Mouse (Mus musculus): ENCODE measurements around the gene Ltb. TPM values are rescaled to one million over a fixed set of nuclear protein-coding genes. Genes with fewer than 3 reads are reported as not detected.

Ltb gene
- polyA plus RNA-seq, 1 experiment from 2014 or later = 1.2 TPM

DNA sequence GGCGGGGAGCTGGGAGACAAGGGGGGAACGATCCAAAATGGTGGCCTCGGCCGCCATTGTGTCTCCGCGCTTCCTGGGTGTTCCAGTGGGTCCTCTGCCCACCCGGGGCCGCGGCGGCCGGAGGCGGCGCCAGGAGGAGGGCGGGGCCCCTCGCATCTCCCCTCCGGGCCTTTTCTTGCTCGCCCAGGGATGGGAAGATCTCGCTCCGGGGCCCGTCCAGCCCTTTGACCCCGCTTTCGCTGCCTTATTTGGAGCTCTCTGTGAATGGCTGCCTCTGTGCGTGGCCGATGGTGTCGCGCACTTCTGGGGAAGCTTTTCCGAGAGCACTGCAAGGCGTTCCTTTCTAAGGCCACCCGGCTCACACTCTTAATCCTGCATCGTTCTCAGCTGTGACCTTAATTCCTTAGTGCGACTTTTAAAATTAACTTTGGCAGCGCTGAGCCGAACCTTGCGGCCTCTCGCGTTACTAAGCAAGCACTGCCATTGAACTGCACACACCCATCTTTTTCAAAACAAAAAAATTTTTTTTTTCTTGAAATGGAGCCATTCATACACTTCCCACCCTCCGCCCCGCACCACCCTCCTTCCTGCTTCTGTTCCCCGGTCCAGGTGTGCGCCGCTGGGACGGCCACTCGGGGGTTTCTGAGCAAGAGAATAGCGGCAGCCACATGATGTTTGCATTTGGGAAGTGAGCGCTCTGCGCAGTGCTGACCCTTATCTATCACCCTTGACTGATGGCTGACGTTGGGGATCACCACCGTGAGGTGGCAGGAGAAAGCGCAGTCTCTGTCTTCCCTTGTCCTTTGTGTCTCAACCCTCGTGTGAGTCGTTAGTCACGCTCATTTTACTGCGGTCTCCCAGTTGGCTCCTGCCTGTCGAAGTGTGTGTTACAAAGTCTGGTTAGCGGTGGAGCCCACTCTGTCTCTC lies 48.0 kb downstream of the Ltb start:
- H3K9me3 ChIP-seq (replicated peaks) = no peaks in the 10 kb centered on the region
- peak overlapping the region; percentile 88 for H3K4me3 ChIP-seq
- peak overlapping the region; percentile 94 for H3K27ac ChIP-seq
- peaks cover 43% of the 10 kb centered on the region for H3K36me3 ChIP-seq
- no peaks in the 10 kb centered on the region for H3K27me3 ChIP-seq (replicated peaks)
- peak overlapping the region; percentile 95 for H3K9ac ChIP-seq
- WGBS (ENCODE audit: insufficient replicate concordance) = under 1% methylated on average over 55 of the region's 55 CpGs
- ATAC-seq = peak; percentile 56
- peaks cover 60% of the 10 kb centered on the region for H3K4me1 ChIP-seq
- H3K4me2 ChIP-seq = peak overlapping the region; percentile 91

DNA sequence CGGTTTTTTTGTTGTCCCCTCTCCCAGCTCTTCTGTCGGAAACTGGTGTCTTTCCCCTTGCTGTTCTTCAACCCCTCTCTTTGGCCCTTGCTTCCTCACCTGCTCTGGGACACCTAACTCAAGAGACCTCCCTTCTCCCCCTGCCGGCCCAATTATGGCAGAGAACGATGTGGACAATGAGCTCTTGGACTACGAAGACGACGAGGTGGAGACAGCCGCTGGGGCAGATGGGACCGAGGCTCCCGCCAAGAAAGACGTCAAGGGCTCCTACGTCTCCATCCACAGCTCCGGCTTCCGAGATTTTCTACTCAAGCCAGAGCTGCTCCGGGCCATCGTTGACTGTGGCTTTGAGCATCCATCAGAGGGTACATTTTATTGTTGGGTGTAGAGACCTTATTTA lies 48.8 kb downstream of the Ltb start:
- Histone ChIP-seq H3K4me1 (peaks cover 60% of the 10 kb centered on the region), H3K4me2 (peak overlapping the region; percentile 91)

DNA sequence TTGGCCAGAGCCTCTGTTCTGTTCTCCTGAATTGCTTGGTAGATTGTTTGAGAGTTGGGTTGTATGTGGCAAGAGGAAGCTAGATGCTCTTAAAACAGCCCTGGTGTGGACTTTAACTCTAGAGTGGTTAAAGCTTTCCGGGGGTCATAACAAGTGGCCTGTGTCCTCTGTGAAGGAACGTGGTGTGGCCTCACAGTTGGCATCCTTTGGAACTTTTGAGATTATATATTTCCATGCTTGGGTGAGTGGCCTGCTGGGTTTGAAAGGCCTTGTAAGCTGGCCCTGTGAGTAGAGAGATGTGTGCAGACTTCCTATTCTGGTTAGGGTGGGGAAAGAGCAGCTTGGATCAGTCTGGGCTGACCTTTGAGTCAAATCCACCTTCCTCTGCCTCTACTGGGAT lies 50.8 kb downstream of the Ltb start:
- Histone ChIP-seq H3K4me2 (peak overlapping the region; percentile 91), H3K9ac (peak overlapping the region; percentile 95; the same call in 1 of the 2 replicates), H3K36me3 (peaks cover 71% of the 10 kb centered on the region), H3K4me3 (peak overlapping the region; percentile 88), H3K4me1 (peaks cover 56% of the 10 kb centered on the region), H3K27ac (no peak overlapping the region), H3K27me3 (replicated peaks) (no peaks in the 10 kb centered on the region), H3K9me3 (replicated peaks) (no peaks in the 10 kb centered on the region)
- ATAC-seq = no peak
- 70% methylated on average over 2 of the region's 2 CpGs for WGBS (ENCODE audit: insufficient replicate concordance)

More for the DNA sequence above, 48.8 kb downstream of the Ltb start:
- H3K9ac ChIP-seq = peak overlapping the region; percentile 95
- WGBS (ENCODE audit: insufficient replicate concordance) = 10% methylated on average over 16 of the region's 16 CpGs
- H3K9me3 ChIP-seq (replicated peaks) = no peaks in the 10 kb centered on the region
- H3K4me3 ChIP-seq = peak overlapping the region; percentile 88
- H3K27me3 ChIP-seq (replicated peaks) = no peaks in the 10 kb centered on the region
- H3K36me3 ChIP-seq = peaks cover 51% of the 10 kb centered on the region
- H3K27ac ChIP-seq = peak overlapping the region; percentile 94
- no peak for ATAC-seq

Small RNA genes within 50 kb of the gene (microRNA-seq; reads per million reads assigned to microRNA genes)
- not detected for gene Mir6973a
- gene Mir6974 = not detected
- gene Mir6975 = 2.1 reads per million

Other genes with a start within 250 kb of the Ltb start
- 0.11 and 0.21 TPM in 2 replicates for gene Hspa1b, start 235.2 kb upstream of the Ltb start, polyA plus RNA-seq (2016; fragmentation: Nextera tagmentation; extraction: Ambion mirVana)
- gene Gm20481, start 224.5 kb upstream of the Ltb start, polyA plus RNA-seq (2016; fragmentation: Nextera tagmentation; extraction: Ambion mirVana) = 0.73 TPM in 1 of 2 replicates, not detected in the other
- 2.8 and 5.0 TPM in 2 replicates for gene Hspa1a, start 222.3 kb upstream of the Ltb start, polyA plus RNA-seq (2016; fragmentation: Nextera tagmentation; extraction: Ambion mirVana)
- 0.38 and 0.49 TPM in 2 replicates for gene Hspa1l, start 221.7 kb upstream of the Ltb start, polyA plus RNA-seq (2016; fragmentation: Nextera tagmentation; extraction: Ambion mirVana)
- gene Lsm2, start 212.6 kb upstream of the Ltb start, polyA plus RNA-seq (2016; fragmentation: Nextera tagmentation; extraction: Ambion mirVana) = 202 and 215 TPM in 2 replicates
- gene Vars, start 193.5 kb upstream of the Ltb start, polyA plus RNA-seq (2016; fragmentation: Nextera tagmentation; extraction: Ambion mirVana) = 208 and 211 TPM in 2 replicates
- 0.10 and 0.15 TPM in 2 replicates for gene Vwa7, start 177.9 kb upstream of the Ltb start, polyA plus RNA-seq (2016; fragmentation: Nextera tagmentation; extraction: Ambion mirVana)
- gene Sapcd1, start 166.4 kb upstream of the Ltb start, polyA plus RNA-seq (2016; fragmentation: Nextera tagmentation; extraction: Ambion mirVana) = 2.8 and 3.4 TPM in 2 replicates
- gene Msh5, start 147.7 kb upstream of the Ltb start, polyA plus RNA-seq (2016; fragmentation: Nextera tagmentation; extraction: Ambion mirVana) = 4.0 and 4.8 TPM in 2 replicates
- gene Clic1, start 144.5 kb upstream of the Ltb start, polyA plus RNA-seq (2016; fragmentation: Nextera tagmentation; extraction: Ambion mirVana) = 160 and 162 TPM in 2 replicates
- gene Ddah2, start 135.4 kb upstream of the Ltb start, polyA plus RNA-seq (2016; fragmentation: Nextera tagmentation; extraction: Ambion mirVana) = 49.0 and 49.1 TPM in 2 replicates
- 0.41 and 0.44 TPM in 2 replicates for gene Ly6g6c, start 129.1 kb upstream of the Ltb start, polyA plus RNA-seq (2016; fragmentation: Nextera tagmentation; extraction: Ambion mirVana)
- gene Mpig6b, start 128.3 kb upstream of the Ltb start, polyA plus RNA-seq (2016; fragmentation: Nextera tagmentation; extraction: Ambion mirVana) = 7.3 and 8.7 TPM in 2 replicates
- gene Ly6g6e, start 117.5 kb upstream of the Ltb start, polyA plus RNA-seq (2016; fragmentation: Nextera tagmentation; extraction: Ambion mirVana) = 0.23 TPM in 1 of 2 replicates, not detected in the other
- gene Ly6g6d, start 116.4 kb upstream of the Ltb start, polyA plus RNA-seq (2016; fragmentation: Nextera tagmentation; extraction: Ambion mirVana) = 0.36 and 0.53 TPM in 2 replicates
- 10.2 and 10.5 TPM in 2 replicates for gene Ly6g6f, start 108.8 kb upstream of the Ltb start, polyA plus RNA-seq (2016; fragmentation: Nextera tagmentation; extraction: Ambion mirVana)
- gene Abhd16a, start 105.2 kb upstream of the Ltb start, polyA plus RNA-seq (2016; fragmentation: Nextera tagmentation; extraction: Ambion mirVana) = 60.2 and 61.1 TPM in 2 replicates
- gene Ly6g5c, start 86.2 kb upstream of the Ltb start, polyA plus RNA-seq (2016; fragmentation: Nextera tagmentation; extraction: Ambion mirVana) = not detected in 2 replicates
- 0.55 and 0.81 TPM in 2 replicates for gene Ly6g5b, start 79.0 kb upstream of the Ltb start, polyA plus RNA-seq (2016; fragmentation: Nextera tagmentation; extraction: Ambion mirVana)
- 16.5 and 19.6 TPM in 2 replicates for gene Gpank1, start 73.0 kb upstream of the Ltb start, polyA plus RNA-seq (2016; fragmentation: Nextera tagmentation; extraction: Ambion mirVana)
- gene Csnk2b, start 72.4 kb upstream of the Ltb start, polyA plus RNA-seq (2016; fragmentation: Nextera tagmentation; extraction: Ambion mirVana) = 187 and 192 TPM in 2 replicates
- gene D17H6S53E, start 68.1 kb upstream of the Ltb start, polyA plus RNA-seq (2016; fragmentation: Nextera tagmentation; extraction: Ambion mirVana) = 3.7 and 4.3 TPM in 2 replicates
- 482 and 508 TPM in 2 replicates for gene Apom, start 62.4 kb upstream of the Ltb start, polyA plus RNA-seq (2016; fragmentation: Nextera tagmentation; extraction: Ambion mirVana)
- 29.1 and 35.5 TPM in 2 replicates for gene Bag6, start 59.3 kb upstream of the Ltb start, polyA plus RNA-seq (2016; fragmentation: Nextera tagmentation; extraction: Ambion mirVana)
- gene Prrc2a, start 29.5 kb upstream of the Ltb start, polyA plus RNA-seq (2016; fragmentation: Nextera tagmentation; extraction: Ambion mirVana) = 83.0 and 86.8 TPM in 2 replicates
- 10.5 and 11.6 TPM in 2 replicates for gene Aif1, start 18.4 kb upstream of the Ltb start, polyA plus RNA-seq (2016; fragmentation: Nextera tagmentation; extraction: Ambion mirVana)
- 20.8 and 23.7 TPM in 2 replicates for gene Lst1, start 6.0 kb upstream of the Ltb start, polyA plus RNA-seq (2016; fragmentation: Nextera tagmentation; extraction: Ambion mirVana)
- gene Tnf, start 7.6 kb downstream of the Ltb start, polyA plus RNA-seq (2016; fragmentation: Nextera tagmentation; extraction: Ambion mirVana) = 0.33 and 0.36 TPM in 2 replicates
- gene Lta, start 10.9 kb downstream of the Ltb start, polyA plus RNA-seq (2016; fragmentation: Nextera tagmentation; extraction: Ambion mirVana) = 0.12 TPM in 1 of 2 replicates, not detected in the other
- gene Gm16181, start 26.4 kb downstream of the Ltb start, polyA plus RNA-seq (2016; fragmentation: Nextera tagmentation; extraction: Ambion mirVana) = 0.42 TPM in 1 of 2 replicates, not detected in the other
- 1.3 and 1.8 TPM in 2 replicates for gene Atp6v1g2, start 39.2 kb downstream of the Ltb start, polyA plus RNA-seq (2016; fragmentation: Nextera tagmentation; extraction: Ambion mirVana)
- 5.7 and 6.4 TPM in 2 replicates for gene Nfkbil1, start 41.4 kb downstream of the Ltb start, polyA plus RNA-seq (2016; fragmentation: Nextera tagmentation; extraction: Ambion mirVana)
- 258 and 267 TPM in 2 replicates for gene Ddx39b, start 47.3 kb downstream of the Ltb start, polyA plus RNA-seq (2016; fragmentation: Nextera tagmentation; extraction: Ambion mirVana)
- gene H2-D1, start 68.3 kb downstream of the Ltb start, polyA plus RNA-seq (2016; fragmentation: Nextera tagmentation; extraction: Ambion mirVana) = 66.8 and 72.5 TPM in 2 replicates
- gene H2-Q1, start 126.0 kb downstream of the Ltb start, polyA plus RNA-seq (2016; fragmentation: Nextera tagmentation; extraction: Ambion mirVana) = 0.93 and 1.0 TPM in 2 replicates
- gene H2-Q2, start 147.8 kb downstream of the Ltb start, polyA plus RNA-seq (2016; fragmentation: Nextera tagmentation; extraction: Ambion mirVana) = 0.72 and 0.85 TPM in 2 replicates
- 1.9 and 2.3 TPM in 2 replicates for gene H2-Q4, start 185.2 kb downstream of the Ltb start, polyA plus RNA-seq (2016; fragmentation: Nextera tagmentation; extraction: Ambion mirVana)
- gene H2-Q6, start 230.4 kb downstream of the Ltb start, polyA plus RNA-seq (2016; fragmentation: Nextera tagmentation; extraction: Ambion mirVana) = 10.1 and 10.9 TPM in 2 replicates
- gene H2-Q7, start 244.7 kb downstream of the Ltb start, polyA plus RNA-seq (2016; fragmentation: Nextera tagmentation; extraction: Ambion mirVana) = 23.4 and 24.6 TPM in 2 replicates